Mouse (Mus musculus): ENCODE data around the gene Adam12. TPM values are rescaled to one million over a fixed set of nuclear protein-coding genes. Genes with fewer than 3 reads are reported as not detected.

Gene Adam12
- polyA plus RNA-seq, 1 experiment, result 4.1 TPM

GRCm38 (mm10) chr7:133870265-133870664 is 361.7 kb downstream of the Adam12 start:
- Histone ChIP-seq H3K27ac (ENCODE audit: insufficient read depth, low read depth, low read length) (no peak overlapping the region), H3K4me3 (ENCODE audit: insufficient read depth, low read depth, low read length) (no peak overlapping the region), H3K27me3 (replicated peaks; ENCODE audit: control insufficient read depth, insufficient read depth, low read length) (no peaks in the 10 kb centered on the region), H3K36me3 (ENCODE audit: control insufficient read depth, insufficient read depth, low read length) (no peaks in the 10 kb centered on the region), H3K4me1 (ENCODE audit: control insufficient read depth, insufficient read depth, low read length) (no peaks in the 10 kb centered on the region)
- DNase-seq, result no peak
- 85% methylated on average over 4 of the region's 4 CpGs for WGBS
- no peak for TF ChIP-seq CTCF (conservative IDR thresholded peaks at IDR 0.05; ENCODE audit: insufficient read depth, insufficient read length, low read depth, low read length)
- TF ChIP-seq POLR2A (IDR thresholded peaks at IDR 0.05; ENCODE audit: low read depth, low read length), result no peak

GRCm38 (mm10) chr7:133863684-133864083 is 368.3 kb downstream of the Adam12 start:
- WGBS, result 90% methylated on average over 4 of the region's 4 CpGs
- no peak overlapping the region for H3K27ac ChIP-seq (ENCODE audit: insufficient read depth, low read depth, low read length)
- H3K4me1 ChIP-seq (ENCODE audit: control insufficient read depth, insufficient read depth, low read length), result no peaks in the 10 kb centered on the region
- H3K36me3 ChIP-seq (ENCODE audit: control insufficient read depth, insufficient read depth, low read length), result no peaks in the 10 kb centered on the region
- no peaks in the 10 kb centered on the region for H3K27me3 ChIP-seq (replicated peaks; ENCODE audit: control insufficient read depth, insufficient read depth, low read length)
- no peak for DNase-seq
- TF ChIP-seq POLR2A (IDR thresholded peaks at IDR 0.05; ENCODE audit: low read depth, low read length) (no peak), CTCF (conservative IDR thresholded peaks at IDR 0.05; ENCODE audit: insufficient read depth, insufficient read length, low read depth, low read length) (no peak)
- H3K4me3 ChIP-seq (ENCODE audit: insufficient read depth, low read depth, low read length), result no peak overlapping the region

GRCm38 (mm10) chr7:133863151-133863550 is 368.8 kb downstream of the Adam12 start:
- WGBS, result 78% methylated on average over 3 of the region's 3 CpGs
- no peaks in the 10 kb centered on the region for H3K36me3 ChIP-seq (ENCODE audit: control insufficient read depth, insufficient read depth, low read length)
- H3K27ac ChIP-seq (ENCODE audit: insufficient read depth, low read depth, low read length), result no peak overlapping the region
- H3K4me1 ChIP-seq (ENCODE audit: control insufficient read depth, insufficient read depth, low read length), result no peaks in the 10 kb centered on the region
- TF ChIP-seq CTCF (conservative IDR thresholded peaks at IDR 0.05; ENCODE audit: insufficient read depth, insufficient read length, low read depth, low read length) (no peak), POLR2A (IDR thresholded peaks at IDR 0.05; ENCODE audit: low read depth, low read length) (no peak)
- no peak for DNase-seq
- H3K27me3 ChIP-seq (replicated peaks; ENCODE audit: control insufficient read depth, insufficient read depth, low read length), result no peaks in the 10 kb centered on the region
- no peak overlapping the region for H3K4me3 ChIP-seq (ENCODE audit: insufficient read depth, low read depth, low read length)

- TF ChIP-seq POLR2A (IDR thresholded peaks at IDR 0.05; ENCODE audit: low read depth, low read length), result no peak
- no peak for TF ChIP-seq CTCF (conservative IDR thresholded peaks at IDR 0.05; ENCODE audit: insufficient read depth, insufficient read length, low read depth, low read length)
- Histone ChIP-seq H3K27ac (ENCODE audit: insufficient read depth, low read depth, low read length) (no peak overlapping the region), H3K36me3 (ENCODE audit: control insufficient read depth, insufficient read depth, low read length) (no peaks in the 10 kb centered on the region), H3K4me1 (ENCODE audit: control insufficient read depth, insufficient read depth, low read length) (no peaks in the 10 kb centered on the region), H3K4me3 (ENCODE audit: insufficient read depth, low read depth, low read length) (no peak overlapping the region), H3K27me3 (replicated peaks; ENCODE audit: control insufficient read depth, insufficient read depth, low read length) (no peaks in the 10 kb centered on the region)
- WGBS, result 89% methylated on average over 5 of the region's 5 CpGs
- DNase-seq, result no peak
These were observed 369.2 kb downstream of the Adam12 start for GRCm38 (mm10) chr7:133862723-133863122.

GRCm38 (mm10) chr7:133862233-133862632 is 369.7 kb downstream of the Adam12 start:
- WGBS, result 97% methylated on average over 6 of the region's 6 CpGs
- H3K4me3 ChIP-seq (ENCODE audit: insufficient read depth, low read depth, low read length), result no peak overlapping the region
- no peak for TF ChIP-seq POLR2A (IDR thresholded peaks at IDR 0.05; ENCODE audit: low read depth, low read length)
- no peak for TF ChIP-seq CTCF (conservative IDR thresholded peaks at IDR 0.05; ENCODE audit: insufficient read depth, insufficient read length, low read depth, low read length)
- no peak for DNase-seq
- H3K36me3 ChIP-seq (ENCODE audit: control insufficient read depth, insufficient read depth, low read length), result no peaks in the 10 kb centered on the region
- no peak overlapping the region for H3K27ac ChIP-seq (ENCODE audit: insufficient read depth, low read depth, low read length)
- H3K27me3 ChIP-seq (replicated peaks; ENCODE audit: control insufficient read depth, insufficient read depth, low read length), result no peaks in the 10 kb centered on the region
- H3K4me1 ChIP-seq (ENCODE audit: control insufficient read depth, insufficient read depth, low read length), result no peaks in the 10 kb centered on the region

GRCm38 (mm10) chr7:133859548-133859947 is 372.4 kb downstream of the Adam12 start:
- Histone ChIP-seq H3K27ac (ENCODE audit: insufficient read depth, low read depth, low read length) (no peak overlapping the region), H3K27me3 (replicated peaks; ENCODE audit: control insufficient read depth, insufficient read depth, low read length) (no peaks in the 10 kb centered on the region), H3K4me1 (ENCODE audit: control insufficient read depth, insufficient read depth, low read length) (no peaks in the 10 kb centered on the region), H3K4me3 (ENCODE audit: insufficient read depth, low read depth, low read length) (no peak overlapping the region), H3K36me3 (ENCODE audit: control insufficient read depth, insufficient read depth, low read length) (no peaks in the 10 kb centered on the region)
- 81% methylated on average over 4 of the region's 4 CpGs for WGBS
- TF ChIP-seq CTCF (conservative IDR thresholded peaks at IDR 0.05; ENCODE audit: insufficient read depth, insufficient read length, low read depth, low read length) (no peak), POLR2A (IDR thresholded peaks at IDR 0.05; ENCODE audit: low read depth, low read length) (no peak)
- DNase-seq, result no peak

GRCm38 (mm10) chr7:133858506-133858905 is 373.4 kb downstream of the Adam12 start:
- TF ChIP-seq POLR2A (IDR thresholded peaks at IDR 0.05; ENCODE audit: low read depth, low read length) (no peak), CTCF (conservative IDR thresholded peaks at IDR 0.05; ENCODE audit: insufficient read depth, insufficient read length, low read depth, low read length) (no peak)
- DNase-seq, result no peak
- 95% methylated on average over 3 of the region's 3 CpGs for WGBS
- no peaks in the 10 kb centered on the region for H3K36me3 ChIP-seq (ENCODE audit: control insufficient read depth, insufficient read depth, low read length)
- no peaks in the 10 kb centered on the region for H3K27me3 ChIP-seq (replicated peaks; ENCODE audit: control insufficient read depth, insufficient read depth, low read length)
- H3K4me3 ChIP-seq (ENCODE audit: insufficient read depth, low read depth, low read length), result no peak overlapping the region
- no peaks in the 10 kb centered on the region for H3K4me1 ChIP-seq (ENCODE audit: control insufficient read depth, insufficient read depth, low read length)
- H3K27ac ChIP-seq (ENCODE audit: insufficient read depth, low read depth, low read length), result no peak overlapping the region

GRCm38 (mm10) chr7:133856278-133856677 is 375.7 kb downstream of the Adam12 start:
- peak; percentile 78 for DNase-seq
- Histone ChIP-seq H3K4me1 (ENCODE audit: control insufficient read depth, insufficient read depth, low read length) (no peaks in the 10 kb centered on the region), H3K36me3 (ENCODE audit: control insufficient read depth, insufficient read depth, low read length) (no peaks in the 10 kb centered on the region), H3K4me3 (ENCODE audit: insufficient read depth, low read depth, low read length) (no peak overlapping the region), H3K27me3 (replicated peaks; ENCODE audit: control insufficient read depth, insufficient read depth, low read length) (no peaks in the 10 kb centered on the region), H3K27ac (ENCODE audit: insufficient read depth, low read depth, low read length) (no peak overlapping the region)
- TF ChIP-seq CTCF (conservative IDR thresholded peaks at IDR 0.05; ENCODE audit: insufficient read depth, insufficient read length, low read depth, low read length) (peak; percentile 100), POLR2A (IDR thresholded peaks at IDR 0.05; ENCODE audit: low read depth, low read length) (no peak)
- 17% methylated on average over 3 of the region's 3 CpGs for WGBS
